Mouse (Mus musculus): ENCODE measurements at regions not wholly inside any gene's neighbourhood (a gene's known extent, or its start where the extent isn't known, plus 50 kb on each side); places are given as distances from the start of the nearest gene placed in this dataset.
A peak's percentile ranks its signal among the peaks of the same experiment; 100 is the strongest.

GRCm38 (mm10) chr10:117543696-117543950 lies 85.7 kb upstream of the Cpm start:
- H3K9ac ChIP-seq (ENCODE audit: insufficient read depth, low read depth) = no peak overlapping the region

DNA sequence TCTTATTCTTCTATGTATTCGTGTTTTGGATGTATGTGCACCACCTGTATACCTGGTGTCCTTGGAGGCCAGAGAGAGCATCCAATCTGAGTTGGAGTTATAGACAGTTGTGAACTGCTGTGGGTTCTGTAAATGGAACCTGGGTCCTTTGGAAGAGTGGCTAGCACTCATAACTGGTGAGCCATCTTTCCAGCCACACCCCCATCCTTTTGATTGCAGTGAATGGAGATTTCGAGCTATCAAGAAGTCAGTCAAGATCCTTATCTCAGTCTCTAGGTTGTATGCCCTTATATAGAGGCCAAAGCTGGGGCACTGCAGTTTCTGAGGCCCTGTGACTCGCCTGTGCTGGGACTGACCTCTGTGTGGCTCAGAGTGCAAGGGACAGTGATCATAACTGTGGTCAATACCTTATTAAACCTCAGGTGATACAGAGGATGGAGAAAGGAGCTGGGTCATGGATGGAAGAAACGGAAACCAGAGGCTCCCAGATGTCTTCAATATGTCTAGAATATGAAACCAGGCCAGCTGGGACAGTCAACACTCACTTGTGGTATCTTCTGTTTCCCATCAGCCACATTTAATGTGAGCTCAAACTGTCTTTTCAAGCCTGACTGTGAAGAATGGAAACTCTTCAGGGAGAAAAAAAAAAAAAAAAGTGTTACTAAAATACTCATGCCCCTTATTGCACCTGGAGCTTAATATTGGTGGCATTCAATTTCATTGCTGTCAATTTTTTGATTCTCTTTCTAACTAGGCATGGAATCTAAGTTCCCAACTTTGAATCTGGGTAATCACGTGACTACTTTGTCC lies 86.2 kb upstream of the Cpm start:
- Histone ChIP-seq H3K4me3 (replicated peaks in 1 of 3; ENCODE audit: low read depth in 2 of 3, low read length in 2 of 3, poor library complexity in 1 of 3) (no peak overlapping the region), H3K79me2 (replicated peaks; ENCODE audit: control insufficient read depth, extremely low read depth, insufficient read depth, poor library complexity, severe bottlenecking) (no peaks in the 10 kb centered on the region), H3K9ac (ENCODE audit: insufficient read depth, low read depth) (no peak overlapping the region), H3K4me2 (ENCODE audit: insufficient read depth, low read depth, poor library complexity, severe bottlenecking) (no peak overlapping the region), H3K27me3 (replicated peaks) (peaks cover 4% of the 10 kb centered on the region), H3K36me3 (replicated peaks in 1 of 2; ENCODE audit: control insufficient read depth in 1 of 2, insufficient read depth in 1 of 2, low read length in 1 of 2) (no peaks in the 10 kb centered on the region), H3K9me3 (replicated peaks; ENCODE audit: low read length) (no peaks in the 10 kb centered on the region), H3K4me1 (ENCODE audit: control insufficient read depth in 1 of 2, insufficient read depth in 2 of 2) (peaks cover 2 to 10% of the 10 kb centered on the region in 2 experiments; a peak in 3 of 4 replicates), H3K27ac (ENCODE audit: insufficient read depth, low read depth) (no peak overlapping the region)
- TF ChIP-seq CTCF (conservative IDR thresholded peaks at IDR 0.05 in 1 of 2, IDR thresholded peaks at IDR 0.05 in 1 of 2; ENCODE audit: low read depth in 2 of 2, low read length in 2 of 2) (no peak), ZNF384 (IDR thresholded peaks at IDR 0.05; ENCODE audit: low read depth, low read length) (peak; percentile 51)
- in situ Hi-C loops (cut with MboI; ENCODE audit: low pct_ligation_motif_present, low pct_unique_long_range_greater_than_20kb, low sequenced_read_pairs) (no loop called here), dilution Hi-C loops (cut with MboI; ENCODE audit: extremely low pct_ligation_motif_present, extremely low pct_unique_long_range_greater_than_20kb, low sequenced_read_pairs) (no loop called here)
- DNase-seq (ENCODE audit: extremely low read depth) = no peak

More at GRCm38 (mm10) chr10:117543696-117543950, 85.7 kb upstream of the Cpm start:
- H3K36me3 ChIP-seq (replicated peaks in 1 of 2; ENCODE audit: control insufficient read depth in 1 of 2, insufficient read depth in 1 of 2, low read length in 1 of 2) = no peaks in the 10 kb centered on the region
- no peaks in the 10 kb centered on the region for H3K9me3 ChIP-seq (replicated peaks; ENCODE audit: low read length)
- no peak overlapping the region for H3K27ac ChIP-seq (ENCODE audit: insufficient read depth, low read depth)
- DNase-seq (ENCODE audit: extremely low read depth) = no peak
- peaks cover 2 to 10% of the 10 kb centered on the region in 2 experiments; a peak in 3 of 4 replicates for H3K4me1 ChIP-seq (ENCODE audit: control insufficient read depth in 1 of 2, insufficient read depth in 2 of 2)
- no peak overlapping the region for H3K4me3 ChIP-seq (replicated peaks in 1 of 3; ENCODE audit: low read depth in 2 of 3, low read length in 2 of 3, poor library complexity in 1 of 3)
- TF ChIP-seq ETS1 (conservative IDR thresholded peaks at IDR 0.05; ENCODE audit: low read depth, low read length) (no peak), MXI1 (IDR thresholded peaks at IDR 0.05; ENCODE audit: low read depth, low read length) (no peak), KAT2A (IDR thresholded peaks at IDR 0.05; ENCODE audit: insufficient replicate concordance, low read length) (no peak), CHD2 (IDR thresholded peaks at IDR 0.05; ENCODE audit: low read length) (no peak), MAX (IDR thresholded peaks at IDR 0.05; ENCODE audit: low read length) (no peak), SMC3 (IDR thresholded peaks at IDR 0.05; ENCODE audit: low read depth, low read length) (no peak), RCOR1 (conservative IDR thresholded peaks at IDR 0.05; ENCODE audit: low read depth, low read length) (no peak), BHLHE40 (IDR thresholded peaks at IDR 0.05; ENCODE audit: low read depth, low read length) (no peak), USF1 (IDR thresholded peaks at IDR 0.05; ENCODE audit: low read depth, low read length) (no peak), MAFK (IDR thresholded peaks at IDR 0.05; ENCODE audit: insufficient replicate concordance, low read length) (no peak), CHD1 (IDR thresholded peaks at IDR 0.05; ENCODE audit: low read depth, low read length) (no peak), JUN (IDR thresholded peaks at IDR 0.05; ENCODE audit: insufficient read depth, low read depth, low read length) (no peak), JUND (conservative IDR thresholded peaks at IDR 0.05; ENCODE audit: low read depth, low read length) (no peak), ZC3H11A (IDR thresholded peaks at IDR 0.05; ENCODE audit: low read depth, low read length) (no peak), RAD21 (IDR thresholded peaks at IDR 0.05; ENCODE audit: low read depth, low read length) (no peak), E2F4 (IDR thresholded peaks at IDR 0.05; ENCODE audit: insufficient replicate concordance, low read depth, low read length) (no peak), SIN3A (IDR thresholded peaks at IDR 0.05; ENCODE audit: low read length) (no peak), EP300 (IDR thresholded peaks at IDR 0.05; ENCODE audit: low read length) (no peak), ELF1 (IDR thresholded peaks at IDR 0.05; ENCODE audit: low read depth, low read length) (no peak)
- H3K27me3 ChIP-seq (replicated peaks) = peaks cover 4% of the 10 kb centered on the region
- no peaks in the 10 kb centered on the region for H3K79me2 ChIP-seq (replicated peaks; ENCODE audit: control insufficient read depth, extremely low read depth, insufficient read depth, poor library complexity, severe bottlenecking)
- no peak overlapping the region for H3K4me2 ChIP-seq (ENCODE audit: insufficient read depth, low read depth, poor library complexity, severe bottlenecking)
- dilution Hi-C loops (cut with MboI; ENCODE audit: extremely low pct_ligation_motif_present, extremely low pct_unique_long_range_greater_than_20kb, low sequenced_read_pairs) = no loop called here
- in situ Hi-C loops (cut with MboI; ENCODE audit: low pct_ligation_motif_present, low pct_unique_long_range_greater_than_20kb, low sequenced_read_pairs) = no loop called here

All from CH12.LX (cell line).